Mouse (Mus musculus) liver, embryonic 13.5 days (tissue): Measurements from ENCODE around the gene Sp4. TPM values are rescaled to one million over a fixed set of nuclear protein-coding genes. Genes with fewer than 3 reads are reported as not detected.

Experiments used
- ATAC-seq: fragments of 200-750 bp; cut with Nextera tagmentation; 2 replicates; pipeline ENCODE4 v1.8.0; 2017; ENCODE audit warnings: low read depth, mild to moderate bottlenecking, moderate number of reproducible peaks, moderate library complexity
- DNase-seq: peaks from one replicate; pipeline ENCODE4 v3.0.0; 2022
- H3K27ac ChIP-seq: fragments of 300-500 bp; sonication (generic); 2 replicates; pipeline ENCODE4 v1.5.1; 2015; ENCODE audit warnings: moderate library complexity, mild to moderate bottlenecking, inconsistent platforms
- H3K27me3 ChIP-seq: fragments of 300-500 bp; sonication (generic); 2 replicates; pipeline ENCODE4 v1.6.1; 2015; ENCODE audit warnings: mild to moderate bottlenecking, inconsistent platforms
- H3K36me3 ChIP-seq: fragments of 300-500 bp; sonication (generic); 2 replicates; pipeline ENCODE4 v1.6.1; 2015; ENCODE audit warnings: mild to moderate bottlenecking, inconsistent platforms
- H3K4me1 ChIP-seq: fragments of 300-500 bp; sonication (generic); replicated peaks from 2 replicates; pipeline ENCODE4 v1.6.1; 2015; ENCODE audit warnings: inconsistent platforms
- H3K4me2 ChIP-seq: fragments of 300-500 bp; sonication (generic); 2 replicates; pipeline ENCODE4 v1.6.1; 2015; ENCODE audit warnings: inconsistent platforms, mild to moderate bottlenecking, moderate library complexity
- H3K4me3 ChIP-seq: fragments of 300-500 bp; sonication (generic); replicated peaks from 2 replicates; pipeline ENCODE4 v1.5.1; 2015; ENCODE audit warnings: mild to moderate bottlenecking, inconsistent platforms
- H3K9ac ChIP-seq: fragments of 300-500 bp; sonication (generic); 2 replicates; pipeline ENCODE4 v1.6.1; 2015; ENCODE audit warnings: mild to moderate bottlenecking, inconsistent platforms
- H3K9me3 ChIP-seq: fragments of 300-500 bp; sonication (generic); replicated peaks from 2 replicates; pipeline ENCODE4 v1.6.1; 2016; ENCODE audit warnings: inconsistent platforms
- WGBS: fragments of 180-500 bp; shearing (Covaris S2); methylation state at CpG from one replicate; pipeline ENCODE4 v1.1.7; 2015; ENCODE audit not compliant: insufficient replicate concordance; 5-methylcytosine and 5-hydroxymethylcytosine counted together
- polyA plus RNA-seq: library from polyadenylated mRNA; unstranded; fragments of >200 nt; fragmentation: Nextera tagmentation; extraction: Ambion mirVana; gene quantifications from 2 replicates; pipeline ENCODE4 v1.2.1, GENCODE M21; 2015

Sp4 gene
- polyA plus RNA-seq, 1 experiment from 2014 or later, result 4.4 TPM

DNA sequence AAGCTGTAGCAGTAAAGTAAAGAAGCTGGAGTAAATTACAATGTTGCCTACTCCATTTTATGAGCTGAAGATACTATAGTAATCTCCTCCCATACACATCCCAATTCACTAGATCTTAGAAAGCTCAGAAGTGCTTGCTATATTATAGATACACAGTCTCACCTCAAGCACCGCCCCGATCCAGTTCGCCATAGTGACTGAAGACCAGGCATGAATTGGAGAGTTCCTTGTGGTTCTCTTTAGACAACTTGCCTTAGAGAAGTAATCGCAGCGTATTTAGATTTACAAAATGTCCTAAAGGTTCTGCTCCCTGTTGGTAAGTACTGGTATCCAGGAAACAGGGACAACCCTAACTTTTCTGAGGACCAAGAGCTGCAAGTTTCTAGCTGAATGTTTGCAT lies 1.8 kb upstream of the Sp4 start:
- Histone ChIP-seq H3K4me3 (peak overlapping the region; percentile 74), H3K4me2 (peak overlapping the region; percentile 89), H3K36me3 (peaks cover 10% of the 10 kb centered on the region), H3K27me3 (no peaks in the 10 kb centered on the region), H3K4me1 (peaks cover 56% of the 10 kb centered on the region), H3K9me3 (no peaks in the 10 kb centered on the region), H3K9ac (peak overlapping the region; percentile 78), H3K27ac (peak overlapping the region; percentile 94)
- DNase-seq, result peak; percentile 26
- no peak for ATAC-seq
- WGBS, result 62% methylated on average over 5 of the region's 5 CpGs

DNA sequence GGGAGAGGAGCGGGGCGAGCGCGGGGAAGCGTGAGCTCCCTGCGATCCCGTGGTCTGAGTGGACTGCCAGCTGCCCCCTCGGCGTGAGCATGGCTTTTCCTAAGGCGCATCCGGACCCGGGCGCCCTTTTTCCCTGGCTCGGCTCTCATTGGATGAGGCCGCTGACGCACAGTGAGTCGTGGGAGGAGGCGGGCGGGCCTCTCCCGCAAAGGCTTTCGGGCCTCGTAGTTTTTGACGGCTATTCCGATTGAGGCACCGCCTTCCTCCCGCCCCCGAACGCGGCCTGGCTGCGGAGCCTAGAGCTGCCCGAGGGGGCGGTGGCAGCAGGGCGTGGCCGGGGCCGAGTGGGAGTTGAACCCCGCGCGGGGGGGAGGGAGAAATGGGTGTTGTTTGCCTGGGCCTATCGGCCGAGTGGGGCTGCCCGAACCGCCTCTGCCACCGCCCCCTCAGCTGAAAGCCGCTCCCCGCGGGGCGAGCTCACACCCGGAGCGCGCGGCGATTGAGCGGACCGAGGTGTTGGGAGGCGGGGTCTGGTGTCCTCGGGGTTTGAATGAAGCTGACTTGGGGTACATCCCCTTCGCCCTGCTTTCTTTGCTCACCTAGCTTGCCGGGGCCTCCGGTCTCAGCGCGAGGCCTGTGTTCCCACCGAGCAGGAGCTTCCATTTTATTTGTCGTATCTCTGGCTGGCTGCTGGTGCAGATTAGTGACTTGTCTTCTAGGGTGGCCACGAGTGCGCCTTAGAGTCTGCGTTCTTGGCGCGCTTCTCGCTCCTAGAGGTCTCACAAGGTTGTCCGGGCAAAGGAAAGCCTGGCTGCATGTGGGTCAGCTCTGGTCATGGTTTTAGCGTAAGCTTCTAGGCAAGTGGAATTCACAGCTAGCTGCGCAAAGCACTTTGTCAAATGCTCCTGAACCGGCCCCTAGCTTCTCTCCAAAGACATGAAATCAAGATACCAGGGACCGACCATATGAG lies 911 bp upstream of the Sp4 start:
- H3K9me3 ChIP-seq, result no peaks in the 10 kb centered on the region
- H3K4me3 ChIP-seq, result peak overlapping the region; percentile 74
- H3K27ac ChIP-seq, result peak overlapping the region; percentile 94
- DNase-seq (peak; percentile 100), ATAC-seq (peak; percentile 82)
- peaks cover 10% of the 10 kb centered on the region for H3K36me3 ChIP-seq
- no peaks in the 10 kb centered on the region for H3K27me3 ChIP-seq
- WGBS, result under 1% methylated on average over 68 of the region's 74 CpGs
- peaks cover 59% of the 10 kb centered on the region for H3K4me1 ChIP-seq
- peak overlapping the region; percentile 89 for H3K4me2 ChIP-seq
- H3K9ac ChIP-seq, result peak overlapping the region; percentile 87

DNA sequence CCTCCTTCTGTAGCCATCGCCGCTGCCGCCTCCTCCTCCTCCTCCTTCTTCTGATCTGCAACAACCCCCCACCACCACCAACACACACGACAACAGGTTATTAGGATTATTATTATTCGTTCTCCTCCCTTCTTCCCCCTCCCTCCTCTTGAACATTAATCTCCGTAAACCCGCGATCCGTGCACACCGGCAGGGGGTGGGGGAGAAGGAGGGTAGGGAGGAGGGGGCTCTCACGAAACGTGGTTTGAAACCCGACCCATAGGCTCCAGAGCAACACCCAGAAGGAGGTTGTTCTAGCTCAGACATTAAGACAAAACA lies 527 bp downstream of the Sp4 start:
- H3K4me2 ChIP-seq, result peak overlapping the region; percentile 79
- peaks cover 66% of the 10 kb centered on the region for H3K4me1 ChIP-seq
- no peaks in the 10 kb centered on the region for H3K27me3 ChIP-seq
- H3K36me3 ChIP-seq, result peaks cover 10% of the 10 kb centered on the region
- no peaks in the 10 kb centered on the region for H3K9me3 ChIP-seq
- no peak for DNase-seq
- H3K27ac ChIP-seq, result peak overlapping the region; percentile 93
- WGBS, result 0% methylated on average over 13 of the region's 13 CpGs
- peak overlapping the region; percentile 74 for H3K4me3 ChIP-seq
- peak overlapping the region; percentile 85 for H3K9ac ChIP-seq
- ATAC-seq, result no peak

- H3K9ac ChIP-seq, result peak overlapping the region; percentile 85
- peaks cover 62% of the 10 kb centered on the region for H3K4me1 ChIP-seq
- ATAC-seq, result no peak
- peak overlapping the region; percentile 65 for H3K4me2 ChIP-seq
- no peaks in the 10 kb centered on the region for H3K27me3 ChIP-seq
- H3K4me3 ChIP-seq, result peak overlapping the region; percentile 74
- H3K36me3 ChIP-seq, result peaks cover 10% of the 10 kb centered on the region
- H3K27ac ChIP-seq, result peak overlapping the region; percentile 93
- no peaks in the 10 kb centered on the region for H3K9me3 ChIP-seq
- 41% methylated on average over 6 of the region's 6 CpGs for WGBS
- peak; percentile 44 for DNase-seq
Observed at GRCm38 (mm10) chr12:118299956-118300355, 1.3 kb downstream of the Sp4 start.

GRCm38 (mm10) chr12:118299172-118299571 lies 2.1 kb downstream of the Sp4 start:
- Histone ChIP-seq H3K4me1 (peaks cover 54% of the 10 kb centered on the region), H3K9ac (peak overlapping the region; percentile 85), H3K4me3 (peak overlapping the region; percentile 74), H3K27me3 (no peaks in the 10 kb centered on the region), H3K4me2 (peak overlapping the region; percentile 65), H3K36me3 (peaks cover 10% of the 10 kb centered on the region), H3K27ac (peak overlapping the region; percentile 93), H3K9me3 (no peaks in the 10 kb centered on the region)
- no peak for ATAC-seq
- no peak for DNase-seq
- WGBS, result 88% methylated on average over 9 of the region's 9 CpGs

GRCm38 (mm10) chr12:118298516-118298915 lies 2.7 kb downstream of the Sp4 start:
- H3K36me3 ChIP-seq, result peaks cover 12% of the 10 kb centered on the region
- peak overlapping the region; percentile 47; the same call in 1 of the 2 replicates for H3K9ac ChIP-seq
- peaks cover 48% of the 10 kb centered on the region for H3K4me1 ChIP-seq
- ATAC-seq, result no peak
- no peaks in the 10 kb centered on the region for H3K9me3 ChIP-seq
- no peaks in the 10 kb centered on the region for H3K27me3 ChIP-seq
- WGBS, result 91% methylated on average over 2 of the region's 2 CpGs
- H3K4me2 ChIP-seq, result peak overlapping the region; percentile 65
- H3K4me3 ChIP-seq, result peak overlapping the region; percentile 74; the same call in 1 of the 2 replicates
- peak overlapping the region; percentile 93; the same call in 1 of the 2 replicates for H3K27ac ChIP-seq
- no peak for DNase-seq

- peak overlapping the region; percentile 58 for H3K4me2 ChIP-seq
- H3K9ac ChIP-seq, result peak overlapping the region; percentile 60
- H3K27me3 ChIP-seq, result no peaks in the 10 kb centered on the region
- H3K27ac ChIP-seq, result no peak overlapping the region
- no peak for ATAC-seq
- no peak for DNase-seq
- peaks cover 12% of the 10 kb centered on the region for H3K36me3 ChIP-seq
- WGBS, result 55% methylated on average over 2 of the region's 2 CpGs
- peak overlapping the region; percentile 42 for H3K4me3 ChIP-seq
- H3K9me3 ChIP-seq, result no peaks in the 10 kb centered on the region
- peaks cover 37% of the 10 kb centered on the region for H3K4me1 ChIP-seq
Observed at GRCm38 (mm10) chr12:118296236-118296635, 5.0 kb downstream of the Sp4 start.

- Histone ChIP-seq H3K9me3 (no peaks in the 10 kb centered on the region), H3K4me2 (peak overlapping the region; percentile 58), H3K9ac (peak overlapping the region; percentile 60; the same call in 1 of the 2 replicates), H3K36me3 (peaks cover 12% of the 10 kb centered on the region), H3K27ac (no peak overlapping the region), H3K27me3 (no peaks in the 10 kb centered on the region), H3K4me1 (peaks cover 38% of the 10 kb centered on the region), H3K4me3 (0 out of 2 replicates have a peak overlapping the region, but pooled peaks have one; percentile 42)
- ATAC-seq (no peak), DNase-seq (no peak)
- 80% methylated on average over 1 of the region's 1 CpGs for WGBS
Observed at GRCm38 (mm10) chr12:118295793-118296192, 5.4 kb downstream of the Sp4 start.

- Histone ChIP-seq H3K9ac (no peak overlapping the region), H3K4me2 (no peak overlapping the region), H3K4me1 (peaks cover 5% of the 10 kb centered on the region; the same call in 1 of the 2 replicates), H3K27me3 (no peaks in the 10 kb centered on the region), H3K27ac (no peak overlapping the region), H3K9me3 (no peaks in the 10 kb centered on the region), H3K36me3 (no peaks in the 10 kb centered on the region), H3K4me3 (no peak overlapping the region)
- 67% methylated on average over 1 of the region's 1 CpGs for WGBS
- DNase-seq (no peak), ATAC-seq (peak; percentile 45; the same call in 1 of the 2 replicates)
Observed at GRCm38 (mm10) chr12:118288947-118289346, 12.3 kb downstream of the Sp4 start.

DNA sequence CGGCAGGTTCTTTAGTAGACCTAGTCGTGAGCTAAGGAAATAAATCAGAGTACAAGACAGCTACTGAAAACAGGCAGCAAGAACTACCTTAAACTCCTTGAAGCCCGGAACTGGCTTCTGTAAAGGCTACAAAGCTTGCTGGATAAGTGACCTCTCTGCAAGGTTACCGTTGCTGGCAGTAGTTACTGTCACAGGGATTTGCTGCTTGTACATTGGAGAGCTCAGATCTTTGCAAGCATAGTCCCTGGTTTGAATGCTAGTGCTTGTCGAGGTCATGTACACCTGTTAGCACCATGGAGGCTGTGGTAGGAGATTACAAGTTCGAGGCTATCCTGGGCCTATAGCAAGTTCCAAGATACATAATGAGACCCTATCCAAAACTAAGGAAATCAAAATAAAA lies 16.1 kb downstream of the Sp4 start:
- peaks cover 18% of the 10 kb centered on the region for H3K4me1 ChIP-seq
- no peak for DNase-seq
- no peak for ATAC-seq

DNA sequence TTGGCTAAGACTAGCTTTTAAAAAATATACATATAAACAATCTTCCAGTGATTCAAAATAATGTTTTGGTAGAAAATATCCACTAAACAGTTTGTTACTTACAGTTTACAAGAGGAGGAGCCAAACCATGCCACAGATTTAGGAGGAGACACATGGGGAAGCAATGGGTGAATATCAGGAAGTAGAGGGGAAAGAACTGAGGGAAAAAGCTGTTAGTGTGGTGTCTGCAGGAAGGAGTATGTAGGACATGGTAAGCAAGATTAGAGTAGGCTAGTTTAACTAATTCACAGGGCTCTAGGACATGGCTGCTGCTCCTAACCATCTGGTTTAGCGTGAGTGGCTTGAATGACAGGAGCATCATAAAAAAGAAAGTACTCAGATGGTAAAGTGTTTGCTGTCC lies 19.3 kb downstream of the Sp4 start:
- Histone ChIP-seq H3K4me2 (no peak overlapping the region), H3K4me3 (no peak overlapping the region), H3K36me3 (0 out of 2 replicates have a peak, but pooled peaks cover 3% of the 10 kb centered on the region), H3K27me3 (no peaks in the 10 kb centered on the region), H3K27ac (no peak overlapping the region), H3K9me3 (no peaks in the 10 kb centered on the region), H3K4me1 (peaks cover 22% of the 10 kb centered on the region), H3K9ac (no peak overlapping the region)
- WGBS, result 39% methylated on average over 1 of the region's 1 CpGs
- no peak for DNase-seq
- ATAC-seq, result no peak

More for the DNA sequence above, 16.1 kb downstream of the Sp4 start:
- WGBS, result 77% methylated on average over 6 of the region's 6 CpGs
- Histone ChIP-seq H3K27me3 (no peaks in the 10 kb centered on the region), H3K4me2 (no peak overlapping the region), H3K4me3 (no peak overlapping the region), H3K27ac (no peak overlapping the region), H3K36me3 (no peaks in the 10 kb centered on the region), H3K9ac (no peak overlapping the region), H3K9me3 (no peaks in the 10 kb centered on the region)
